Mouse (Mus musculus) bone marrow macrophage, adult 2 months (primary cell): ENCODE measurements around the gene Faf1.

Source experiments
- CTCF ChIP-seq: IDR thresholded peaks from 2 replicates; pipeline ENCODE4 v1.5.1; 2012; ENCODE audit warnings: low read depth, mild to moderate bottlenecking, low read length, moderate library complexity
- POLR2A ChIP-seq: IDR thresholded peaks from 2 replicates; pipeline ENCODE4 v1.6.1; 2012; ENCODE audit warnings: mild to moderate bottlenecking, low read depth, low read length, borderline replicate concordance

GRCm38 (mm10) chr4:109719281-109719680 lies 42.9 kb downstream of the Faf1 start:
- no peak for TF ChIP-seq CTCF
- no peak for TF ChIP-seq POLR2A
